Mouse (Mus musculus) liver (tissue): ENCODE measurements around the gene Tgm1.

Experiments used
- DNase-seq: peaks from one replicate; pipeline ENCODE4 v3.0.0-alpha.2; 2020; ENCODE audit warnings: mixed read lengths

Gene Tgm1

GRCm38 (mm10) chr14:55671486-55671832 lies 42.3 kb downstream of the Tgm1 start:
- DNase-seq, result no peak

DNA sequence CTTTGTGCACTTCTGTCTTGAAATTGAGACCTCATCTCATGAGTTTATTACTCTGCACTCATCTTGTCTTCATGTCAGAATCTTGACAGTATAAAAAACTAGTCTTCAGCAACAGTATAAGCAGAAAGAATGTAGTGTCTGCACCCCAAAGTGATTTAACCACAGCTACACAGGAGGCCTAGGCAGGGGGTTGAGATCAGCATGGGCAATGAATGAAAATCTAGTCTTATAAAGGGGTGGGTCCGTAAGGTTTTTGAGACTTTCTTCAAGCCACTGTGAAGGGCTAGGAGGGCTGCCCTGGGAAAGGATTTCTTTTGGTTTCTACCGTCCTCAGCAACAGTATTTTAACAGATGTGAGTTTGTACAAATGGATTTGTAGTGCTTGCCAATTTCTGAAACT lies 53.1 kb downstream of the Tgm1 start:
- no peak for DNase-seq

GRCm38 (mm10) chr14:55659960-55660573 lies 53.7 kb downstream of the Tgm1 start, which contains the start of gene Mdp1:
Gene Mdp1 (minus strand): TSS chr14:55660508.
- peak; percentile 86 for DNase-seq

DNA sequence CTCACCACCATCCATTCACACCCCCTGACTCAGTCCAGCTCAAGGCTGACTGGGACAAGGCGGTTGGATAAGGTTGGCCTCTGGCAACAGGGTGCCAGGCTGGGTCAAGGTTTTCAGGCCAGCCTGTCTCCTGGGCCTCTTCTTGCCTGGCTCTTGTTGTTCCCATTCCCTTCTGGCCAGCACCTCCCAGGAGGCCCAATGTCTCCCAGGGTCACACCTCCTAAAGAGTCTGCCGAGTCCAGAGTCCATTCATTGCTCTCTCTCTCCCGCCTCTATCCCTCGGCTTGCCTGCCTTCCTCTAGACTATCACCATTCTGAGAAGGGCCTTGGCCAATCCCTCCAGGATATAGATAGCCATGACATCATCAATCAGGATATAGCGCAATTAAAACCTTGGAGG lies 55.7 kb downstream of the Tgm1 start:
- no peak for DNase-seq

- DNase-seq, result no peak
Observed at GRCm38 (mm10) chr14:55656935-55657334, 56.8 kb downstream of the Tgm1 start.

DNA sequence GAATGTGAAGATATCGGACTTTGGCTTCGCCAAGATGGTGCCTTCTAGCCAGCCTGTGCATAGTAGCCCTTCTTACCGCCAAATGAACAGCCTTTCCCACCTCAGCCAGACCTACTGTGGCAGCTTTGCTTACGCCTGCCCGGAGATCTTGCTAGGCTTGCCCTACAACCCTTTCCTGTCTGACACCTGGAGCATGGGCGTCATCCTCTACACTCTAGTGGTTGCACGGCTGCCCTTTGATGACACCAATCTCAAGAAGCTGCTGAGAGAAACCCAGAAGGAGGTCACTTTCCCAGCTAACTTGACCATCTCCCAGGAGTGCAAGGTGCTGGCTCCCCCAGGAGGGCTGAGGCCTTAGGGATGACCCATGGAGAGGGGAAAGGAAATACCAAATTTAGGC lies 62.2 kb downstream of the Tgm1 start:
- DNase-seq, result no peak
